Mouse (Mus musculus) lung, postnatal 4 days (tissue): ENCODE data around the gene Zfy1.
A peak's percentile ranks its signal among the peaks of the same experiment; 100 is the strongest.
"Not testable (repeated sequence)": the region's sequence is repeated elsewhere in the genome, so short reads cannot be mapped to it uniquely, and the experiment has no call there.

Experiments used
- DNase-seq, 2 experiments: peaks; one replicate each; pipeline ENCODE4 v3.0.0; 2021

Zfy1 gene

DNA sequence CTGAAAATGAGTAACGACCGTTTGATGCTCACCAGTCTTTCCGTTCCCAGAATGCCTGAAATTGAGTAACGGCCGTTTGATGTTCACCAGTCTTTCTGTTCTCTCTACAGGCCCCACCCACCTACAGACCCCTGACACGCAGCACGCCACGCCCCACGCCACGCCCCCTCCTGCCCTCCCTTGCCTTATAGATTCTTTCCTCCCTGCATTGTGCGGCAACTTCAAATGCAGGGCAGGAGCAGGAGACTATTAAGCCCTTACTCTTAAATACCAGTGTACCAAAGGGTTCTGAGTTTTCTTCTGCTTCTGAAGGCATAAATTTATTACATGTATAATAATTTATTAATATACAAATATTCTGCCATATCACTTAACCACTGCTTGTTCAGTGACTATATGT lies at the start of gene Zfy1:
Gene Zfy1 (minus strand): TSS at position 101 of the 400 bp plus-strand sequence.
- not testable (repeated sequence) for DNase-seq

DNA sequence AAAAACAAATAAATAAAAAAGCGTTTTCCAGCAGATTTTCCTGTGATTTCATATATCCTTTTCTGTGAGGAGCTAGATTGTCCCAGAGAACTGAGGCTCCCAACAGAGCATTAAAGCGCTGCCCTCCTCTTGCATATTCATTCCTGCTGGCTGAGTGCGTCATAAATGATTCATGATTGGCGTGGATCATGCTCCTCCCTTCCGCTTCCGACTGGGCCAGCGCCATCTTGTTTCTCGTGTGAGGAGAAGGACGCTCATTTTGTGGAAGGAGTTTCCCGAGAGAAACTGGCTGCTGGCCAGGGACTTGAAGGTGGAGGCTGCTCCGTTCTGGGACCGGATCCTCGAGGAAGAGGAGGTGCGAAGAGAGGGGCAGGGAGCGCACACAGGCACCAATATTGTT lies 21.2 kb upstream of the Zfy1 start, which contains the start of gene Uba1y:
Gene Uba1y (plus strand): TSS at position 254 of the 400 bp plus-strand sequence.
- DNase-seq, result no peak

DNA sequence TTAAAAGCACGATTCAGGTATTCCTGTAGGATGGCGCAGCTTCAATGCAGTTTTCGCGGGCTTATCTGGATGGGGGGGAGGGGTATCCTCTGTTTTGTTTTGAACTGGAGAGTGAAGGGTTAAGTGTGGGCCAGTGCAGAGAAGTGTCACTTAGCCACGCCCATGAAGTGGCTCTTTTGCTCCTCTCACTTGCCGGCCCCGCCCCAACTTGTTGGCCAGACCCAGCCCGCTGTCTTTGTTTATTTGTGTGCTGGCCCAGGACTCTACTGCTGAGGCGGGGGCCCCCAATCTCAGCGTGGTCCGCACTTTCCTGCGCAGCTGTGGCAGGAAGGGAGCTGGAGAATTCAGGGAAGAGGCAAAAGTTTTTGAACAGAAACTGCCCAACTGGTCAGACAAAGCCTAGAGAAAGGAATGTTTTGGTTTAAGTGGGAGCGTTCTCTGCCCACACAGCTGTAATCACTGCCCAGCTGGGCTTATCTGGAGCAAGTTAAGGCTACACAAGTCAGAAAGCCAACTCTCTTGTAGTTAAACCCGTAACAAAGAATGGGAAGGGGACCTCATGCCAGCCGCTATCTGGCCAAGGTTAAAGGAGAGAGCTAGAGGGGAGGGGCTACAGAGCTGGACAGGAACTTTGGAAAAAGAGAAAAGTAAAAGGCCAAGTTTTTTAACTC lies 11.9 kb upstream of the Zfy1 start:
- peak in 1 of 2 experiments; percentile 74 for DNase-seq
